Mouse (Mus musculus) liver, embryonic 14.5 days (tissue): ENCODE data around the gene Rock2. TPM values are rescaled to one million over a fixed set of nuclear protein-coding genes. Genes with fewer than 3 reads are reported as not detected.

ENCODE experiments used
- ATAC-seq: fragments of 200-750 bp; cut with Nextera tagmentation; 2 replicates; pipeline ENCODE4 v1.8.0; 2017; ENCODE audit warnings: moderate number of reproducible peaks, mild to moderate bottlenecking, moderate library complexity; ENCODE audit not compliant: insufficient read depth
- DNase-seq, 3 experiments: peaks; one replicate each; pipeline ENCODE4 v3.0.0-alpha.2; 2012 to 2013; ENCODE audit warnings: low read depth in 3 of 3, low spot score in 3 of 3
- H3K27ac ChIP-seq: fragments of 300-500 bp; sonication (generic); 2 replicates; pipeline ENCODE4 v1.5.1; 2014; ENCODE audit warnings: moderate library complexity, mild to moderate bottlenecking, control low read depth, inconsistent platforms
- H3K27me3 ChIP-seq: fragments of 300-500 bp; sonication (generic); 2 replicates; pipeline ENCODE4 v1.6.1; 2014; ENCODE audit warnings: mild to moderate bottlenecking, low read length, moderate library complexity; ENCODE audit not compliant: control insufficient read depth, insufficient read depth
- H3K36me3 ChIP-seq: fragments of 300-500 bp; sonication (generic); replicated peaks from 2 replicates; pipeline ENCODE4 v1.6.1; 2014; ENCODE audit warnings: low read depth; ENCODE audit not compliant: control insufficient read depth, insufficient read depth
- H3K4me1 ChIP-seq, 2 experiments: fragments of 200-500 bp in 1 of 2; fragments of 300-500 bp in 1 of 2; sonication (generic) in 1 of 2; replicated peaks; 2 replicates each; pipeline ENCODE4 v1.6.1; 2012 to 2014; ENCODE audit warnings: antibody characterized with exemption in 1 of 2, inconsistent platforms in 1 of 2, low read length in 1 of 2; ENCODE audit not compliant: control insufficient read depth in 2 of 2, insufficient read depth in 2 of 2
- H3K4me2 ChIP-seq: fragments of 300-500 bp; sonication (generic); 2 replicates; pipeline ENCODE4 v1.6.1; 2014; ENCODE audit warnings: low read depth, mild to moderate bottlenecking, control low read depth, moderate library complexity
- H3K4me3 ChIP-seq, 2 experiments: fragments of 200-500 bp in 1 of 2; fragments of 300-500 bp in 1 of 2; sonication (generic) in 1 of 2; 2 replicates each; pipeline ENCODE4 v1.5.1; 2012 to 2014; ENCODE audit warnings: low read depth in 2 of 2, low read length in 2 of 2, mild to moderate bottlenecking in 2 of 2, control low read depth in 1 of 2, inconsistent platforms in 1 of 2, moderate library complexity in 1 of 2; ENCODE audit not compliant: insufficient read depth in 1 of 2
- H3K9ac ChIP-seq: fragments of 300-500 bp; sonication (generic); replicated peaks from 2 replicates; pipeline ENCODE4 v1.6.1; 2014; ENCODE audit warnings: mild to moderate bottlenecking, control low read depth, moderate library complexity
- H3K9me3 ChIP-seq: fragments of 300-500 bp; sonication (generic); 2 replicates; pipeline ENCODE4 v1.6.1; 2016; ENCODE audit warnings: low read length, mixed read lengths; ENCODE audit not compliant: control insufficient read depth
- CTCF ChIP-seq: IDR thresholded peaks from 2 replicates; pipeline ENCODE4 v1.5.1; 2016; ENCODE audit warnings: antibody characterized with exemption, low read depth, control low read depth
- EP300 ChIP-seq: IDR thresholded peaks from 2 replicates; pipeline ENCODE4 v1.6.1; 2016; ENCODE audit warnings: antibody characterized with exemption, low read depth
- WGBS: fragments of 180-500 bp; shearing (Covaris S2); extraction: QIAGEN DNeasy Blood & Tissue Kit; methylation state at CpG from one replicate; pipeline ENCODE4 v1.1.7; 2014; ENCODE audit not compliant: insufficient replicate concordance; 5-methylcytosine and 5-hydroxymethylcytosine counted together
- polyA plus RNA-seq, 2 experiments: library from polyadenylated mRNA; depleted of rRNA in 1 of 2; stranded (reverse) in 1 of 2; unstranded in 1 of 2; fragments of >200 nt; fragmentation: Nextera tagmentation in 1 of 2; extraction: Ambion mirVana in 1 of 2; gene quantifications; 2 replicates each; pipeline versions ENCODE4 v1.2.1 to v1.2.3; 2012 to 2014

Gene Rock2
- polyA plus RNA-seq, 2 experiments = 5.1 to 5.7 TPM

DNA sequence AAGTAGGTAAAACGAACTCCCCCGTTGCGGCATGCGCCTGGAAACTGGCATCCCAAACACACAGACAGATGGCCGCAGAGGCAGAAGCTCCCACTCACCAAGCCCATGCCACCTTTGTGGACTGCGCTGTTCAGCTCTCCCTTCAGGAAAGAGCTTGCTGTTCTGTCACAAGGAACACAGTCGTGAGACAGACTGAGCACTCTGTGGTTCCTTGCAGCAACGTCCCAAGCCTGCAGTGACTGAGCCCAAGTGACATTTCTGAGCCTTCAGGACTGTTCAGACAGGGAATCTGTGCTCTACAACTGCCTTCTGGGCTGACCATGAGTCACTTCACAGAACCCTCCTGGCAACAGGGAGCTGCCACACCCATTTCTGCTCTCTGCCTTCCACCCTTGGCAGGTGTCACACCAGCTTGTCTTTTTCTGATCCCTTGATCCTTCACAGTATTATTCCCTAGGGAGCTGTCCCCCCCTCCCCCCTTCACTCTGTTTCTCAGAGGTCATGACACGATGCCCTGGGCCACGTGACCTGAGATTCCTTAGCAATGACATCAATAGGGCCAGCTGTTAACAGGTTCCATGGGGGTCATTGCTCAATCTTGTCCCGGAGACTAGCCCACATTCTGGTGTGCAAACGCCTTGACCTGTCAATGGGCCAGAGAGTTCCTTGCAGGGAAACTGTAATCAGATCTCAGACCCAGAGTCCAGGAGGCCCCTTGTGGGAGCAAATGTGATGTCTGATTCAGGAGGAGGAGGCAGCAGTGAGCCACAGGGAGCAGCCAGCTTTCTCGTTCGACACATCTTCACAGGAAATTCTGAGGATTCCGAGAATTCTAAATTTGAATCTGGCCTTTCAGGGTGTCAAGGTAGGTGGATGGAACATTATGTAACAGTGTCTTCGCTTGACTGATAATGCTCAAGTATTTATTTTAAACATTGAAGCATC is 44.0 kb upstream of the Rock2 start:
- Histone ChIP-seq H3K4me3 (no peak overlapping the region), H3K9me3 (no peaks in the 10 kb centered on the region), H3K4me1 (no peaks in the 10 kb centered on the region), H3K4me2 (no peak overlapping the region), H3K27me3 (no peaks in the 10 kb centered on the region), H3K27ac (no peak overlapping the region), H3K36me3 (no peaks in the 10 kb centered on the region), H3K9ac (no peak overlapping the region)
- no peak for DNase-seq
- WGBS = 43% methylated on average over 16 of the region's 16 CpGs
- TF ChIP-seq EP300 (no peak), CTCF (no peak)
- no peak for ATAC-seq

DNA sequence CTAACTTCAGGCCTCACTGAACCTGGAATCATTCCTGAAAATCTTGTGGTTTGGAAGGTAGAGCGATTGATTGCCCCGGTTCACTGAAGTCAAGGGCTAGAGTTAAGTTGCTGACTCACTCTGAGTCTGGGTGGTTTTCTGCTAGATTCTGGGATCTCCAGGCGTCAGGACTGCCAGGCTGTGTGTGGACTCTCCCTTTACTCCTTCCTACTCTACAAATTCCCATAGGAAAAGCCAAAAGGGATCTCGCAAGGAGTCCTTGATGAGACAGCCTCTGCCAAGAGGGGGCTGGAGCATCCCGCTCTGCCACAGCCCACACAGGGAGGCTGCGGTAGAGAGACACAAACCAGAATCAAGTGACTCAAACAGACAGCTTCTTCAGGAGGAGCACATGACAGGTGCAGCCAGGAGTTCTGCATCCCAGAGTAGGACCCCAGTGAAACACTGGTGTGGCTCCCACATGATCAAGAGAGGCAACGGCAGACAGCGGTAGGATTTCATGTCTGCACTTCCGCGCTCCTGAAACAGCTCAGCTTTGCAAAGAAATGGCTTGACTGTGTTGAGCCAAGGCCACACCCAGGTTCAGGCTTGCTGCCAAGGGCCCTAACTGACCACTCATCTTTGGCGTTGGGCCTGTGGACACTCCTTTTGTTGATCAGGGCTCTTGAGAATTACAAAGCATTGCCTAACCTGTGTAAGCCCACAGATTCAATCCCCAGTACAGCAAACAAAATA is 41.1 kb upstream of the Rock2 start:
- TF ChIP-seq CTCF = no peak
- no peak for TF ChIP-seq EP300
- ATAC-seq (no peak), DNase-seq (no peak)
- no peaks in the 10 kb centered on the region for H3K4me1 ChIP-seq
- H3K4me3 ChIP-seq = no peak overlapping the region
- no peaks in the 10 kb centered on the region for H3K9me3 ChIP-seq
- no peak overlapping the region for H3K9ac ChIP-seq
- 61% methylated on average over 11 of the region's 11 CpGs for WGBS
- H3K27me3 ChIP-seq = no peaks in the 10 kb centered on the region
- H3K4me2 ChIP-seq = no peak overlapping the region
- no peak overlapping the region for H3K27ac ChIP-seq
- H3K36me3 ChIP-seq = no peaks in the 10 kb centered on the region

DNA sequence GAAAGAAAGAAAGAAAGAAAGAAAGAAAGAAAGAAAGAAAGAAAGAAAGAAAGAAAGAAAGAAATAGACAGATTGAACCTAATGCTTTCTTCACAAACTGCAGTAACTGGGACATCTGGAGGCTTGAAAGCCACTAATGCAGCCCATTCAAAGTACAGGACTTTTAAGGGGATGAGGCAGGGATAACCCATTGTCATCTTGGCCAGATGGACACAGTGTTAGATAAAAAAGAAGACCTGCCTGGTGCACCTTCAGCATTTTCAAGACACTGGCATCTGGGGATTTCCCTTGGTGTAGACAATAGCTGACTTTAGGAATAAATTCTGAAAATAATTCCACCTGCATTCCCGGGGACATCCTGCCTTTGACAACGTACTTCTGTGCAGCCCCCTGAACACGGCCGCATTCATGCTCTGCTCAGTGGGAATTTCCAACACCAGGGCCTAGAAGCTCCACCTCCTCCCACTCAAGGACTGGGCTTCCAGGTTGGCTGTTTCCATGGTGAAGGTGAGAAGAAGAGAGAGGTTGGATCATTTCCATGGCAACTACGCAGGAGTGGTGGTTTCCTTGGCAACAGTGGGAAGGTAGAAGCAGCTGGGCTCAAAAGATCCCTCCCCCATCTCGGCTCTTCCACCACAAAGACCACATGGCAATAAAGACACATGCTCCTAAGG is 38.9 kb upstream of the Rock2 start:
- H3K36me3 ChIP-seq = no peaks in the 10 kb centered on the region
- H3K4me1 ChIP-seq = no peaks in the 10 kb centered on the region
- DNase-seq (no peak), ATAC-seq (no peak)
- H3K4me2 ChIP-seq = no peak overlapping the region
- H3K27ac ChIP-seq = no peak overlapping the region
- no peaks in the 10 kb centered on the region for H3K27me3 ChIP-seq
- TF ChIP-seq CTCF (no peak), EP300 (no peak)
- no peak overlapping the region for H3K9ac ChIP-seq
- no peak overlapping the region for H3K4me3 ChIP-seq
- 53% methylated on average over 6 of the region's 6 CpGs for WGBS
- no peaks in the 10 kb centered on the region for H3K9me3 ChIP-seq

DNA sequence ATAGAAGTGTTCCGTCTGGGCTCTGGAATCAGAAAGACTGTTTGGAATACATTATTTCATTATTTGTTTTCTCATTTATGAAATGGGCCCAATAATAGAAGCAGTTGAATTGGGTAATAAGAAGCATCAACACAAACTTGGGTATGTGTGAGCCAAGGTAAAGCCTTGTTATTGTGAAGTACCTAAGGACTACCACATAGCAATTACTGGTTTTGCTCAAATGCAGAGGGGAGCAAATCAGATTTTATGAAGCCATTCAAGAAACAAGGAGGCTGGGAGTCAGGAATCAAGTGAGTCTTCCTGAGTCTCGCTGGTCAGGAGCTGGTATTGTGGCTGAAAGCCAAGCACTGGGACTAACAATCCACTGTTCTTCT is 38.4 kb upstream of the Rock2 start:
- H3K4me3 ChIP-seq = no peak overlapping the region
- no peak overlapping the region for H3K9ac ChIP-seq
- H3K27ac ChIP-seq = no peak overlapping the region
- no peaks in the 10 kb centered on the region for H3K4me1 ChIP-seq
- H3K4me2 ChIP-seq = no peak overlapping the region
- no peaks in the 10 kb centered on the region for H3K36me3 ChIP-seq
- TF ChIP-seq EP300 (no peak), CTCF (no peak)
- ATAC-seq (no peak), DNase-seq (no peak)
- WGBS = 63% methylated on average over 2 of the region's 2 CpGs
- H3K27me3 ChIP-seq = no peaks in the 10 kb centered on the region
- H3K9me3 ChIP-seq = no peaks in the 10 kb centered on the region

DNA sequence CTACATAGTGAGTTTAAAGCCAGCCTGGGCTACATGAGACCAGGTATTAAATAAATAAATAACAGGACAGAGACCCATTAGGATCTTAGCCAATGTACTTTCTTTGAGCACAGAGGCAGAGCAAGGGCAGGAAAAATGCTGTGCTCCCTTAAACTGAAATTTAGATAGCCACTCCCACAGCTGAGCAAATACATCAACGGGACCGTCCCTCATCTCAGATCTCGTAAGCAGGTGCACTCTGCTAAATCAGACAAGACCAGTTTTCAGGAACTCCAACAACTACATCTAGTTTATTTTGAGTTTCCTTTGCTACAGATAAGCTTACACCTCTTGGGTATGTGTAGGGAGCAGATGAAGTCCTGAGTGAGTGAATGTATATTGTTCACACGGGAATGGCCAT is 36.6 kb upstream of the Rock2 start:
- H3K4me3 ChIP-seq = no peak overlapping the region
- no peak for ATAC-seq
- no peak for DNase-seq
- no peaks in the 10 kb centered on the region for H3K4me1 ChIP-seq
- H3K9me3 ChIP-seq = no peaks in the 10 kb centered on the region
- H3K27me3 ChIP-seq = no peaks in the 10 kb centered on the region
- H3K36me3 ChIP-seq = no peaks in the 10 kb centered on the region
- TF ChIP-seq EP300 (no peak), CTCF (no peak)
- H3K4me2 ChIP-seq = no peak overlapping the region
- H3K9ac ChIP-seq = no peak overlapping the region
- 51% methylated on average over 4 of the region's 4 CpGs for WGBS
- H3K27ac ChIP-seq = no peak overlapping the region
